Mouse (Mus musculus) CH12.LX (cell line): ENCODE measurements around the gene Tmem245. TPM values are rescaled to one million over a fixed set of nuclear protein-coding genes. Genes with fewer than 3 reads are reported as not detected.

Source experiments
- DNase-seq: peaks from one replicate; pipeline ENCODE4 v3.0.0-alpha.2; 2013; ENCODE audit errors: extremely low read depth
- H3K27ac ChIP-seq: 2 replicates; pipeline ENCODE4 v1.5.1; 2012; ENCODE audit warnings: low read depth, mild to moderate bottlenecking, control low read depth, moderate library complexity; ENCODE audit not compliant: insufficient read depth
- H3K27me3 ChIP-seq: replicated peaks from 2 replicates; pipeline ENCODE3; 2012; ENCODE audit warnings: inconsistent platforms
- H3K36me3 ChIP-seq, 2 experiments: replicated peaks in 1 of 2; 2 replicates each; pipeline versions ENCODE3 to v1.6.1; 2012; ENCODE audit warnings: inconsistent platforms in 1 of 2, low read length in 1 of 2, mild to moderate bottlenecking in 1 of 2, mixed read lengths in 1 of 2, moderate library complexity in 1 of 2; ENCODE audit not compliant: control insufficient read depth in 1 of 2, insufficient read depth in 1 of 2
- H3K4me1 ChIP-seq, 2 experiments: 2 replicates each; pipeline ENCODE4 v1.6.1; 2012; ENCODE audit warnings: inconsistent platforms in 1 of 2, moderate library complexity in 1 of 2; ENCODE audit not compliant: insufficient read depth in 2 of 2, control insufficient read depth in 1 of 2
- H3K4me2 ChIP-seq: 2 replicates; pipeline ENCODE4 v1.6.1; 2012; ENCODE audit warnings: low read depth, mild to moderate bottlenecking, control low read depth; ENCODE audit not compliant: poor library complexity, insufficient read depth, severe bottlenecking
- H3K4me3 ChIP-seq, 3 experiments: fragments of 150-350 bp in 1 of 3; sonication (generic) in 1 of 3; replicated peaks in 1 of 3; 2 replicates each; pipeline versions ENCODE3 to v1.5.1; 2011 to 2012; ENCODE audit warnings: low read depth in 2 of 3, low read length in 2 of 3, mild to moderate bottlenecking in 2 of 3, moderate library complexity in 2 of 3, control low read depth in 1 of 3, improper control_type of control experiment in 1 of 3, inconsistent platforms in 1 of 3, mixed read lengths in 1 of 3; ENCODE audit not compliant: poor library complexity in 1 of 3
- H3K79me2 ChIP-seq: replicated peaks from 2 replicates; pipeline ENCODE4 v1.6.1; 2012; ENCODE audit warnings: mild to moderate bottlenecking, moderate library complexity; ENCODE audit not compliant: control insufficient read depth, poor library complexity, insufficient read depth, severe bottlenecking; ENCODE audit errors: extremely low read depth
- H3K9ac ChIP-seq: 2 replicates; pipeline ENCODE4 v1.6.1; 2012; ENCODE audit warnings: low read depth, mild to moderate bottlenecking, control low read depth, moderate library complexity; ENCODE audit not compliant: insufficient read depth
- H3K9me3 ChIP-seq: replicated peaks from 2 replicates; pipeline ENCODE3; 2012; ENCODE audit warnings: low read length, inconsistent platforms, mixed read lengths
- CHD1 ChIP-seq: IDR thresholded peaks from 2 replicates; pipeline ENCODE4 v1.6.1; 2012; ENCODE audit warnings: low read depth, low read length, improper control_type of control experiment, inconsistent platforms
- CHD2 ChIP-seq: IDR thresholded peaks from 2 replicates; pipeline ENCODE4 v1.6.1; 2011; ENCODE audit warnings: low read length, improper control_type of control experiment
- CTCF ChIP-seq, 2 experiments: IDR thresholded peaks in 1 of 2; conservative IDR thresholded peaks in 1 of 2; 2 replicates each; pipeline ENCODE4 v1.5.1; 2011 to 2012; ENCODE audit warnings: low read depth in 2 of 2, low read length in 2 of 2, improper control_type of control experiment in 1 of 2, inconsistent platforms in 1 of 2, mild to moderate bottlenecking in 1 of 2, moderate library complexity in 1 of 2
- GABPA ChIP-seq: IDR thresholded peaks from 2 replicates; pipeline ENCODE4 v1.6.1; 2012; ENCODE audit warnings: low read depth, low read length, improper control_type of control experiment, inconsistent platforms; ENCODE audit not compliant: insufficient replicate concordance
- HCFC1 ChIP-seq: IDR thresholded peaks from 2 replicates; pipeline ENCODE4 v1.6.1; 2012; ENCODE audit warnings: low read depth, mild to moderate bottlenecking, inconsistent platforms, low read length, improper control_type of control experiment
- JUN ChIP-seq: IDR thresholded peaks from 2 replicates; pipeline ENCODE4 v1.6.1; 2011; ENCODE audit warnings: low read depth, mild to moderate bottlenecking, low read length, improper control_type of control experiment, moderate library complexity; ENCODE audit not compliant: insufficient read depth
- JUND ChIP-seq: conservative IDR thresholded peaks from 2 replicates; pipeline ENCODE4 v1.6.1; 2011; ENCODE audit warnings: low read depth, low read length, improper control_type of control experiment
- KAT2A ChIP-seq: IDR thresholded peaks from 2 replicates; pipeline ENCODE4 v1.6.1; 2012; ENCODE audit warnings: low read length, improper control_type of control experiment, inconsistent platforms; ENCODE audit not compliant: insufficient replicate concordance
- MAFK ChIP-seq: IDR thresholded peaks from 2 replicates; pipeline ENCODE4 v1.6.1; 2011; ENCODE audit warnings: low read length, improper control_type of control experiment; ENCODE audit not compliant: insufficient replicate concordance
- MAX ChIP-seq: IDR thresholded peaks from 2 replicates; pipeline ENCODE4 v1.6.1; 2011; ENCODE audit warnings: low read length, improper control_type of control experiment
- MEF2A ChIP-seq: IDR thresholded peaks from 2 replicates; pipeline ENCODE4 v1.6.1; 2014; ENCODE audit warnings: low read depth, mild to moderate bottlenecking, inconsistent platforms, low read length, improper control_type of control experiment, borderline replicate concordance
- PAX5 ChIP-seq: IDR thresholded peaks from 2 replicates; pipeline ENCODE4 v1.6.1; 2012; ENCODE audit warnings: low read length, inconsistent platforms, mixed read lengths
- RAD21 ChIP-seq: IDR thresholded peaks from 2 replicates; pipeline ENCODE4 v1.6.1; 2011; ENCODE audit warnings: low read depth, mild to moderate bottlenecking, low read length, improper control_type of control experiment, moderate library complexity
- RCOR1 ChIP-seq: conservative IDR thresholded peaks from 2 replicates; pipeline ENCODE4 v1.6.1; 2012; ENCODE audit warnings: low read depth, mild to moderate bottlenecking, inconsistent platforms, low read length, improper control_type of control experiment
- SIN3A ChIP-seq: IDR thresholded peaks from 2 replicates; pipeline ENCODE4 v1.6.1; 2012; ENCODE audit warnings: low read length, improper control_type of control experiment, inconsistent platforms
- SMC3 ChIP-seq: IDR thresholded peaks from 2 replicates; pipeline ENCODE4 v1.6.1; 2011; ENCODE audit warnings: low read depth, low read length, improper control_type of control experiment
- UBTF ChIP-seq: IDR thresholded peaks from 2 replicates; pipeline ENCODE4 v1.6.1; 2012; ENCODE audit warnings: low read depth, mild to moderate bottlenecking, inconsistent platforms, low read length, improper control_type of control experiment, moderate library complexity
- USF2 ChIP-seq: conservative IDR thresholded peaks from 2 replicates; pipeline ENCODE4 v1.6.1; 2011; ENCODE audit warnings: low read depth, low read length, improper control_type of control experiment
- ZC3H11A ChIP-seq: IDR thresholded peaks from 2 replicates; pipeline ENCODE4 v1.6.1; 2012; ENCODE audit warnings: low read depth, mild to moderate bottlenecking, inconsistent platforms, low read length, improper control_type of control experiment
- ZKSCAN1 ChIP-seq: IDR thresholded peaks from 2 replicates; pipeline ENCODE4 v1.6.1; 2012; ENCODE audit warnings: low read depth, inconsistent platforms, low read length, improper control_type of control experiment, borderline replicate concordance
- ZNF384 ChIP-seq: IDR thresholded peaks from 2 replicates; pipeline ENCODE4 v1.6.1; 2012; ENCODE audit warnings: low read depth, low read length, improper control_type of control experiment, inconsistent platforms
- dilution Hi-C: fragments of 300-500 bp; cut with MboI; formaldehyde crosslinking; loops from 2 replicates; pipeline ENCODE4 v1.14.3; 2020; ENCODE audit warnings: low sequenced_read_pairs; ENCODE audit not compliant: extremely low pct_unique_long_range_greater_than_20kb, extremely low pct_ligation_motif_present
- in situ Hi-C: fragments of 300-500 bp; cut with MboI; formaldehyde crosslinking; loops from 3 replicates; pipeline ENCODE4 v1.14.3; 2019; ENCODE audit warnings: low sequenced_read_pairs, low pct_ligation_motif_present, low pct_unique_long_range_greater_than_20kb, mixed read lengths
- polyA plus RNA-seq: library from polyadenylated mRNA; unstranded; fragments of >175 nt; gene quantifications from 2 replicates; pipeline ENCODE4 v1.2.1, GENCODE M21; 2012; ENCODE audit warnings: low read depth; ENCODE audit not compliant: insufficient read length
- total RNA-seq, 2 experiments: library from RNA; depleted of rRNA; stranded (reverse); fragments of 300-350 nt in 1 of 2; fragments of >200 nt in 1 of 2; gene quantifications; 2 replicates each; pipeline ENCODE4 v1.2.3; 2012 to 2014

Gene Tmem245
- total and polyA plus RNA-seq, 3 experiments: 4.4 to 9.0 (median 5.6) TPM

DNA sequence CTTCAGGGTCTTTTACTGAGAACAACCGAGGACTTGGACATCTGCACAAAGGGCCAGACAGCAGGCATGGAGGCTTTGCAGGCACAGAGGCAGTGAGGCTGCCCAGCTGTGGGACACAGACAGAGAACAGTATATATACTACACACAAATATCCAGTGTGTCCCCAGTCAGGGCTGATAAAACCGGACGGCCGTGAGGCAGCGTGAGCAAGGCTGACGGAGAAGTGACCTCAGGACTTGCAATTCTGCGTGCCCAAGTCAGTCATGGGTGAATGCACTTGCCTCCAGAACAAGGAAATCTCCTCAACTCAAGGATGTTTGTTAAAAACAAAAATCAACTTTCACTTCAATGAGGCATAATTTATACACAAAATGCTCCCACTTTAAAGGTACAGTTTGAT is 115.2 kb downstream of the Tmem245 start:
- dilution Hi-C loops: no loop called here
- no peak for DNase-seq
- Histone ChIP-seq H3K79me2 (no peaks in the 10 kb centered on the region), H3K4me2 (no peak overlapping the region), H3K36me3 (peaks cover 0 to 30% of the 10 kb centered on the region in 2 experiments), H3K27ac (no peak overlapping the region), H3K9ac (no peak overlapping the region), H3K4me1 (no peaks in the 10 kb centered on the region), H3K4me3 (no peak overlapping the region), H3K27me3 (no peaks in the 10 kb centered on the region), H3K9me3 (no peaks in the 10 kb centered on the region)
- in situ Hi-C loops: no loop called here
- no peak for TF ChIP-seq ZNF384
- no peak for TF ChIP-seq CHD1
- no peak for TF ChIP-seq ZKSCAN1
- no peak for TF ChIP-seq USF2
- no peak for TF ChIP-seq JUND
- TF ChIP-seq RCOR1: no peak
- no peak for TF ChIP-seq JUN
- no peak for TF ChIP-seq CTCF (conservative IDR thresholded peaks at IDR 0.05 in 1 of 2, IDR thresholded peaks at IDR 0.05 in 1 of 2; ENCODE audit: low read depth in 2 of 2, low read length in 2 of 2)
- no peak for TF ChIP-seq MEF2A
- no peak for TF ChIP-seq KAT2A
- no peak for TF ChIP-seq GABPA
- TF ChIP-seq ZC3H11A: no peak
- no peak for TF ChIP-seq PAX5
- no peak for TF ChIP-seq SMC3
- TF ChIP-seq MAFK: no peak
- TF ChIP-seq UBTF: no peak
- no peak for TF ChIP-seq RAD21
- no peak for TF ChIP-seq SIN3A

DNA sequence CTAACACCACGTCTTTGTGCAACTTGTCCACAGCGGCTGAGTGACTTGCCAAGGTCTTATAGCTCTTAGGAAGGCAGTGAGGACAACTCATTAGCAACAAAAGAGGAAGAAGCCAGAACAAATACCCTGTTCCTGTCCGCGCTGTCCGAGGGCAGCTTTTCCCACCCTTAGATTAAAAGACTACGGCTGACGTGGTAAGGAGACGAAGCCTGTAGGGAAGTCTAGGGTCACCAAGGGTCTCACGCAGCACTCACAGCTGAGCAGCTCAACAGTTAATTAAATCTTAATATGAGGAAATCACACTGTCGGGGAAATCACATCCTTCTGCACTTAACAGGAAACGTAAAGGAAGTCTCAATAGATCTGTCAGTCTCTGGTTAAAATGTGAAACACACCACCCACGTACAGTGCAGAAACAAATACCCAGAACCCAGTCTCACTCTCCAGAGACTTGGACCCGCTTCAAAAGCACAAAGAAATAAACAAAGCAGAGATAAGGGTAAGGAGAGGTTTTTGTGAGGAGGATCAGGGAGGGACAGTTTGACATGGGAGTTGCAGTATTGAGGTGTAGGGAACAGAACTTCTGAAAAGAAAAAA is 116.1 kb downstream of the Tmem245 start:
- in situ Hi-C loops: no loop called here
- Histone ChIP-seq H3K4me1 (no peaks in the 10 kb centered on the region), H3K9ac (no peak overlapping the region), H3K27ac (no peak overlapping the region), H3K4me3 (no peak overlapping the region), H3K79me2 (no peaks in the 10 kb centered on the region), H3K27me3 (no peaks in the 10 kb centered on the region), H3K4me2 (no peak overlapping the region), H3K36me3 (peaks cover 0 to 31% of the 10 kb centered on the region in 2 experiments), H3K9me3 (no peaks in the 10 kb centered on the region)
- no peak for DNase-seq
- dilution Hi-C loops: no loop called here
- TF ChIP-seq HCFC1 (no peak), CHD2 (no peak), MAX (no peak)
